Mouse (Mus musculus): ENCODE measurements around the gene Dusp14. TPM values are rescaled to one million over a fixed set of nuclear protein-coding genes. Genes with fewer than 3 reads are reported as not detected.

The Dusp14 gene
- polyA plus RNA-seq, 1 experiment from 2014 or later = 15.7 TPM

DNA sequence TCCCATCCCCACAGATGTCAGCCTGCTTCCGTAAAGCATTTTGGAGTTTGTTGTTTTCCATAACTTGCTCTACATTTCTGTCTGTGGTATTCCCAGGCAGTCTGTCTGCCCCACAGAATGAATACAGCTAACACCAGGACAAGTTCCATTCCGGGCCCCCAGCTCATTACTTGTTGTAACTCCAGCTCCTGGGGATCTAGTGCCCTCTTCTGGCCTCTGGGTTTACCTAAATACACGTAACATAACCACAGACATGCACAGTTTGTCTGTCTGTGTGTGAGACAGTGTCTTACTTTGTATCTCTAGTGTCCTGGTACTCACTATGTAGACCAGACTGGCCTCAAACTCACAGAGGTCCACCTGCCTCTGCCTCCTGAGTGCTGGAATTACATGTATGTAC, 67.8 kb downstream of the Dusp14 start:
- Histone ChIP-seq H3K4me3 (ENCODE audit: low read depth, low read length) (no peak overlapping the region), H3K9me3 (ENCODE audit: low read depth, low read length) (no peaks in the 10 kb centered on the region)
- peak; percentile 19 for DNase-seq

DNA sequence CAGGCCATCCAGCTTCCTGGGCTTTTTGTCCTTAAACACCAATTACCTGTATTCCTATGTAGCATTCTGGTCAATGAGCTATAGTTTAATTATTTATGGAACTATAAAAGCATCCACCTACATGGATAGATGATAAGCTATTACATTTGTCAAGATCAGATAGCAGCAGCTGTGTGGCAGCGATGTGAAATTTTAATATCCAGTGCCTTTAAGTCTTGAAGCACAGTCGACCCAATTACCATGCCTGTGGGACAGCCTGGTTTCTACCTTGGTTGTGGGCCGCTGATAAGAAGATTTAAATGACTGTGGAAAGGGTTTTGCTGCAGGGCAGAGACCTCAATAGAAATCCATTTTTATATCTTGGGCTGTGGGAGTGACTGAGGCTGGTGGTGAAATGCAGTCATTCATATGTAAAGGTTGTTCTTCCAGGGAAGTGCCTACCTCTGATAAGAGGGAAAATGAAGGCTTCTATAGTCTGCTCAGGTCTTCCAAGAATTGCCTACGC, 69.6 kb downstream of the Dusp14 start:
- no peaks in the 10 kb centered on the region for H3K27me3 ChIP-seq (ENCODE audit: insufficient read depth, low read length)
- TF ChIP-seq CTCF (IDR thresholded peaks at IDR 0.05; ENCODE audit: low read depth) = no peak

More for the DNA sequence above, 67.8 kb downstream of the Dusp14 start:
- Histone ChIP-seq H3K36me3 (ENCODE audit: insufficient read depth) (peaks cover 4% of the 10 kb centered on the region), H3K27ac (ENCODE audit: low read depth) (no peak overlapping the region), H3K4me1 (ENCODE audit: insufficient read depth) (no peaks in the 10 kb centered on the region), H3K9ac (no peak overlapping the region), H3K4me2 (no peak overlapping the region), H3K27me3 (ENCODE audit: insufficient read depth, low read length) (no peaks in the 10 kb centered on the region)
- peak; percentile 12; the same call in 1 of the 2 replicates for TF ChIP-seq CTCF (IDR thresholded peaks at IDR 0.05; ENCODE audit: low read depth)
- no peak for ATAC-seq (ENCODE audit: insufficient read depth)
- whole genome bisulfite sequencing = 85% methylated on average over 3 of the region's 3 CpGs

DNA sequence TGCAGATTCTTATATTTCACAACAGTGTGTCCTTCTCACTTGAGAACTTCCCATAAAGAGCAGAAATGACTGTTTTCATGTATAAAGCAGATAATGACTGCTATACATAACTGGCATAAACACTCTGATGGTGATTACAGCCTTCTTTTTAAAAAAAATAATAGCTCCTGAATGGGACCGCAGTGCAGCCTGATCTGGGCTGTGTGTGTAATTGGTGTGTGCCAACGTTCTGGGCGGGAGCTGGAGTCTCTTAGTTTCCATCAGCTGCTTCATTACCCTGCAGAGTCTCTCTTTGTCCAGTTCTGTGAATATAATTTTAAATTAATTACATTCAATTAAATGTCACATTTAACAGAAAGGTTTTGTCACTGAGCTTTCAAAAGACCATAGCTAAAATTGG, 70.1 kb downstream of the Dusp14 start:
- Histone ChIP-seq H3K27me3 (ENCODE audit: insufficient read depth, low read length) (no peaks in the 10 kb centered on the region), H3K27ac (ENCODE audit: low read depth) (no peak overlapping the region), H3K36me3 (ENCODE audit: insufficient read depth) (peaks cover 17% of the 10 kb centered on the region), H3K4me3 (ENCODE audit: low read depth, low read length) (no peak overlapping the region), H3K9me3 (ENCODE audit: low read depth, low read length) (no peaks in the 10 kb centered on the region), H3K4me1 (ENCODE audit: insufficient read depth) (no peaks in the 10 kb centered on the region), H3K4me2 (no peak overlapping the region), H3K9ac (no peak overlapping the region)
- TF ChIP-seq CTCF (IDR thresholded peaks at IDR 0.05; ENCODE audit: low read depth) = no peak
- WGBS = 89% methylated on average over 3 of the region's 3 CpGs
- DNase-seq = no peak
- ATAC-seq (ENCODE audit: insufficient read depth) = no peak

More for the DNA sequence above, 69.6 kb downstream of the Dusp14 start:
- peaks cover 14% of the 10 kb centered on the region for H3K36me3 ChIP-seq (ENCODE audit: insufficient read depth)
- no peak overlapping the region for H3K27ac ChIP-seq (ENCODE audit: low read depth)
- H3K9ac ChIP-seq = no peak overlapping the region
- no peaks in the 10 kb centered on the region for H3K4me1 ChIP-seq (ENCODE audit: insufficient read depth)
- ATAC-seq (ENCODE audit: insufficient read depth) (no peak), DNase-seq (no peak)
- no peaks in the 10 kb centered on the region for H3K9me3 ChIP-seq (ENCODE audit: low read depth, low read length)
- no peak overlapping the region for H3K4me3 ChIP-seq (ENCODE audit: low read depth, low read length)
- 85% methylated on average over 4 of the region's 4 CpGs for WGBS
- H3K4me2 ChIP-seq = no peak overlapping the region

Other genes starting within 250 kb of the Dusp14 start
- gene Hnf1b, start 219.2 kb downstream of the Dusp14 start, polyA plus RNA-seq (2014; fragmentation: Nextera tagmentation; extraction: Ambion mirVana) = 10.9 and 11.4 TPM in 2 replicates
- gene Ddx52, start 127.2 kb downstream of the Dusp14 start, polyA plus RNA-seq (2014; fragmentation: Nextera tagmentation; extraction: Ambion mirVana) = 39.4 and 39.5 TPM in 2 replicates
- 9.3 and 9.9 TPM in 2 replicates for gene Synrg, start 104.8 kb downstream of the Dusp14 start, polyA plus RNA-seq (2014; fragmentation: Nextera tagmentation; extraction: Ambion mirVana)
- 35.6 and 36.0 TPM in 2 replicates for gene Tada2a, start 60.3 kb upstream of the Dusp14 start, polyA plus RNA-seq (2014; fragmentation: Nextera tagmentation; extraction: Ambion mirVana)
- gene Acaca, start 60.4 kb upstream of the Dusp14 start, polyA plus RNA-seq (2014; fragmentation: Nextera tagmentation; extraction: Ambion mirVana) = 20.5 and 21.2 TPM in 2 replicates
- not detected in 2 replicates for gene Gm11437, start 98.2 kb upstream of the Dusp14 start, polyA plus RNA-seq (2014; fragmentation: Nextera tagmentation; extraction: Ambion mirVana)